Mouse (Mus musculus): Measurements from ENCODE around the gene Gm44596.
"Not testable (repeated sequence)": the region's sequence is repeated elsewhere in the genome, so short reads cannot be mapped to it uniquely, and the experiment has no call there.

Gene Gm44596

GRCm38 (mm10) chr6:128380594-128381167 lies 5.4 kb downstream of the Gm44596 start:
- DNase-seq (ENCODE audit: low spot score in 2 of 2), result not testable (repeated sequence)

GRCm38 (mm10) chr6:128381254-128381653 lies 6.0 kb downstream of the Gm44596 start:
- no peak for DNase-seq (ENCODE audit: low spot score in 2 of 2)

GRCm38 (mm10) chr6:128383752-128384151 lies 8.4 kb downstream of the Gm44596 start:
- no peak for DNase-seq (ENCODE audit: low spot score in 2 of 2)

GRCm38 (mm10) chr6:128385026-128385425 lies 9.7 kb downstream of the Gm44596 start:
- no peak for DNase-seq (ENCODE audit: low spot score in 2 of 2)

- DNase-seq (ENCODE audit: low spot score in 2 of 2), result no peak
Measured at GRCm38 (mm10) chr6:128389185-128389584, 13.9 kb downstream of the Gm44596 start.

- no peak for DNase-seq (ENCODE audit: low spot score in 2 of 2)
Measured at GRCm38 (mm10) chr6:128390683-128391082, 15.4 kb downstream of the Gm44596 start.

GRCm38 (mm10) chr6:128397574-128398261 lies 22.4 kb downstream of the Gm44596 start:
- DNase-seq (ENCODE audit: low spot score in 2 of 2), result no peak

- DNase-seq (ENCODE audit: low spot score in 2 of 2), result no peak
Measured at GRCm38 (mm10) chr6:128398996-128399395, 23.7 kb downstream of the Gm44596 start, which contains the start of gene Nrip2. TSS of gene Nrip2 (plus strand) at chr6:128399296.

GRCm38 (mm10) chr6:128399421-128400185 lies 24.3 kb downstream of the Gm44596 start:
- DNase-seq (ENCODE audit: low spot score in 2 of 2), result no peak

- no peak for DNase-seq (ENCODE audit: low spot score in 2 of 2)
Measured at GRCm38 (mm10) chr6:128404708-128405107, 29.4 kb downstream of the Gm44596 start.

GRCm38 (mm10) chr6:128408544-128409125 lies 33.3 kb downstream of the Gm44596 start:
- no peak for DNase-seq (ENCODE audit: low spot score in 2 of 2)

GRCm38 (mm10) chr6:128410305-128410704 lies 35.0 kb downstream of the Gm44596 start:
- no peak for DNase-seq (ENCODE audit: low spot score in 2 of 2)

GRCm38 (mm10) chr6:128411115-128411514 lies 35.8 kb downstream of the Gm44596 start:
- peak; percentile 87 to 91 for DNase-seq (ENCODE audit: low spot score in 2 of 2)

GRCm38 (mm10) chr6:128416169-128416568 lies 40.9 kb downstream of the Gm44596 start:
- DNase-seq (ENCODE audit: low spot score in 2 of 2), result no peak

- DNase-seq (ENCODE audit: low spot score in 2 of 2), result no peak
Measured at GRCm38 (mm10) chr6:128418076-128418475, 42.8 kb downstream of the Gm44596 start.

- DNase-seq (ENCODE audit: low spot score in 2 of 2), result no peak
Measured at GRCm38 (mm10) chr6:128421036-128421435, 45.7 kb downstream of the Gm44596 start.

GRCm38 (mm10) chr6:128421480-128421879 lies 46.2 kb downstream of the Gm44596 start:
- DNase-seq (ENCODE audit: low spot score in 2 of 2), result no peak

- no peak for DNase-seq (ENCODE audit: low spot score in 2 of 2)
Measured at GRCm38 (mm10) chr6:128423496-128424268, 48.4 kb downstream of the Gm44596 start.

- peak; percentile 94 to 96 for DNase-seq (ENCODE audit: low spot score in 2 of 2)
Measured at GRCm38 (mm10) chr6:128424269-128425019, 49.1 kb downstream of the Gm44596 start, which contains the start of gene Itfg2. TSS of gene Itfg2 (minus strand) at chr6:128424931.

- DNase-seq (ENCODE audit: low spot score in 2 of 2), result no peak
Measured at GRCm38 (mm10) chr6:128425046-128425445, 49.7 kb downstream of the Gm44596 start.

GRCm38 (mm10) chr6:128427571-128427970 lies 52.3 kb downstream of the Gm44596 start:
- DNase-seq (ENCODE audit: low spot score in 2 of 2), result no peak

Measured in frontal cortex, postnatal 25 days (tissue).